In genomic region chr5:113580248-113580647, GRCm38 (mm10) we compare ENCODE assay signal across 8 mouse cellular contexts.
DNase-seq lines count a peak whose midpoint lies in the region; ATAC-seq lines count a peak whose summit lies in the region.

No protein-coding gene starts in this region.

- ATAC-seq in hindbrain, embryonic 12.5 days (ENCODE audit: low FRiP score) = no peak
- ATAC-seq in megakaryocyte-erythroid progenitor cell, adult 5-6 weeks (replicated peaks; ENCODE audit: low FRiP score, low TSS enrichment, poor library complexity, severe bottlenecking) = no peak; the same call in 1 of the 2 replicates

- H3K27me3 ChIP-seq in hindbrain, embryonic 10.5 days (ENCODE audit: insufficient read depth, poor library complexity, severe bottlenecking) = no peaks in the 10 kb centered on the region
- no peaks in the 10 kb centered on the region for H3K27me3 ChIP-seq in hindbrain, embryonic 12.5 days

- H3K4me3 ChIP-seq in hindbrain, embryonic 10.5 days = no peak overlapping the region
- H3K4me3 ChIP-seq in hindbrain, embryonic 12.5 days = no peak overlapping the region

- DNase-seq in hindbrain, embryonic 10.5 days (ENCODE audit: low spot score) = peak; percentile 30
- DNase-seq in 3T3-L1 (ENCODE audit: low read depth, low spot score) (peak; percentile 29), ZHBTc4 (ENCODE audit: low read depth, low spot score) (peak; percentile 89)
- peak; percentile 7 for DNase-seq in lung, postnatal 14 days
- no peak for DNase-seq in kidney, adult 18-20 months
- DNase-seq in spleen, adult 18-20 months = no peak

- H3K9me3 ChIP-seq in hindbrain, embryonic 10.5 days = no peaks in the 10 kb centered on the region
- H3K9me3 ChIP-seq in hindbrain, embryonic 12.5 days (replicated peaks) = no peaks in the 10 kb centered on the region

- no peak overlapping the region for H3K9ac ChIP-seq in hindbrain, embryonic 12.5 days

- 50% methylated on average over 8 of the region's 8 CpGs for WGBS in hindbrain, embryonic 10.5 days
- 51% methylated on average over 8 of the region's 8 CpGs for WGBS in hindbrain, embryonic 12.5 days

- H3K4me1 ChIP-seq in hindbrain, embryonic 10.5 days (replicated peaks) = peaks cover 26% of the 10 kb centered on the region
- H3K4me1 ChIP-seq in hindbrain, embryonic 12.5 days = peaks cover 25% of the 10 kb centered on the region

- no peak overlapping the region for H3K4me2 ChIP-seq in hindbrain, embryonic 12.5 days (replicated peaks)

- H3K36me3 ChIP-seq in hindbrain, embryonic 10.5 days = no peaks in the 10 kb centered on the region
- no peaks in the 10 kb centered on the region for H3K36me3 ChIP-seq in hindbrain, embryonic 12.5 days

- H3K27ac ChIP-seq in hindbrain, embryonic 10.5 days = no peak overlapping the region
- no peak overlapping the region for H3K27ac ChIP-seq in hindbrain, embryonic 12.5 days

Comparison
In these comparisons a context has a peak if more than half of its experiments do, and no peak if none do; other contexts are left out.
1. DNase-seq: peak in hindbrain, embryonic 10.5 days (single experiment), 3T3-L1 (single experiment), ZHBTc4 (single experiment) and lung, postnatal 14 days (single experiment); none in kidney, adult 18-20 months (single experiment) and spleen, adult 18-20 months (0 of 2).